Mouse (Mus musculus) brain, embryonic 14.5 days (tissue): ENCODE results near the gene Rcc2.

Experiments used
- CTCF ChIP-seq: fragments of 200-500 bp; IDR thresholded peaks from 2 replicates; pipeline ENCODE4 v1.5.1; 2012; ENCODE audit warnings: inconsistent platforms, mild to moderate bottlenecking, moderate library complexity, borderline replicate concordance; ENCODE audit not compliant: insufficient read depth, insufficient read length; ENCODE audit errors: extremely low read depth
- POLR2A ChIP-seq: fragments of 200-500 bp; IDR thresholded peaks from 2 replicates; pipeline ENCODE4 v1.6.1; 2012; ENCODE audit warnings: mild to moderate bottlenecking, inconsistent platforms, borderline replicate concordance; ENCODE audit not compliant: poor library complexity, insufficient read depth, insufficient read length, severe bottlenecking; ENCODE audit errors: extremely low read depth

- TF ChIP-seq POLR2A = no peak
- no peak for TF ChIP-seq CTCF
Measured at GRCm38 (mm10) chr4:140753366-140753765, 53.0 kb downstream of the Rcc2 start.
